Mouse (Mus musculus) heart, embryonic 15.5 days (tissue): ENCODE measurements around the gene Runx3. TPM values are rescaled to one million over a fixed set of nuclear protein-coding genes. Genes with fewer than 3 reads are reported as not detected.

Experiments used
- ATAC-seq: fragments of 200-750 bp; cut with Nextera tagmentation; replicated peaks from 2 replicates; pipeline ENCODE4 v1.8.0; 2017; ENCODE audit warnings: low read depth, moderate TSS enrichment; ENCODE audit not compliant: insufficient number of reproducible peaks, insufficient read depth, low FRiP score
- H3K27ac ChIP-seq: fragments of 300-500 bp; sonication (generic); 2 replicates; pipeline ENCODE4 v1.5.1; 2015; ENCODE audit warnings: mild to moderate bottlenecking, inconsistent platforms
- H3K27me3 ChIP-seq: fragments of 300-500 bp; sonication (generic); 2 replicates; pipeline ENCODE4 v1.6.1; 2015; ENCODE audit warnings: inconsistent platforms
- H3K36me3 ChIP-seq: fragments of 300-500 bp; sonication (generic); 2 replicates; pipeline ENCODE4 v1.6.1; 2015; ENCODE audit warnings: mild to moderate bottlenecking, inconsistent platforms
- H3K4me1 ChIP-seq: fragments of 300-500 bp; sonication (generic); replicated peaks from 2 replicates; pipeline ENCODE4 v1.6.1; 2015; ENCODE audit warnings: inconsistent platforms
- H3K4me2 ChIP-seq: fragments of 300-500 bp; sonication (generic); 2 replicates; pipeline ENCODE4 v1.6.1; 2015; ENCODE audit warnings: inconsistent platforms, mild to moderate bottlenecking, moderate library complexity
- H3K4me3 ChIP-seq: fragments of 300-500 bp; sonication (generic); 2 replicates; pipeline ENCODE4 v1.5.1; 2015; ENCODE audit warnings: mild to moderate bottlenecking, inconsistent platforms
- H3K9ac ChIP-seq: fragments of 300-500 bp; sonication (generic); 2 replicates; pipeline ENCODE4 v1.6.1; 2015; ENCODE audit warnings: mild to moderate bottlenecking, inconsistent platforms
- H3K9me3 ChIP-seq: fragments of 300-500 bp; sonication (generic); replicated peaks from 2 replicates; pipeline ENCODE4 v1.6.1; 2016; ENCODE audit warnings: inconsistent platforms
- WGBS: fragments of 180-500 bp; shearing (Covaris S2); methylation state at CpG from one replicate; pipeline ENCODE4 v1.1.7; 2015; ENCODE audit warnings: mixed read lengths; 5-methylcytosine and 5-hydroxymethylcytosine counted together
- polyA plus RNA-seq: library from polyadenylated mRNA; unstranded; fragments of >200 nt; fragmentation: Nextera tagmentation; extraction: Ambion mirVana; gene quantifications from 2 replicates; pipeline ENCODE4 v1.2.1, GENCODE M21; 2015

Gene Runx3
- polyA plus RNA-seq, 1 experiment from 2014 or later = 0.14 TPM

- Histone ChIP-seq H3K27ac (no peak overlapping the region), H3K4me1 (peaks cover 6% of the 10 kb centered on the region; the same call in 1 of the 2 replicates), H3K9me3 (no peaks in the 10 kb centered on the region), H3K36me3 (no peaks in the 10 kb centered on the region), H3K9ac (no peak overlapping the region), H3K4me3 (no peak overlapping the region), H3K4me2 (no peak overlapping the region), H3K27me3 (peaks cover 7% of the 10 kb centered on the region; the same call in 1 of the 2 replicates)
- WGBS = 60% methylated on average over 13 of the region's 13 CpGs
- no peak for ATAC-seq
Observed at GRCm38 (mm10) chr4:135085077-135085853, 35.2 kb upstream of the Runx3 start.

- 69% methylated on average over 13 of the region's 13 CpGs for WGBS
- no peak overlapping the region for H3K4me2 ChIP-seq
- no peak overlapping the region for H3K4me3 ChIP-seq
- no peak for ATAC-seq
- no peak overlapping the region for H3K9ac ChIP-seq
- H3K36me3 ChIP-seq = no peaks in the 10 kb centered on the region
- H3K27ac ChIP-seq = no peak overlapping the region
- no peaks in the 10 kb centered on the region for H3K4me1 ChIP-seq
- H3K9me3 ChIP-seq = no peaks in the 10 kb centered on the region
- peaks cover 7% of the 10 kb centered on the region; the same call in 1 of the 2 replicates for H3K27me3 ChIP-seq
Observed at GRCm38 (mm10) chr4:135090613-135091012, 29.8 kb upstream of the Runx3 start.

GRCm38 (mm10) chr4:135092871-135093270 is 27.6 kb upstream of the Runx3 start:
- 28% methylated on average over 3 of the region's 3 CpGs for WGBS
- no peaks in the 10 kb centered on the region for H3K4me1 ChIP-seq
- no peaks in the 10 kb centered on the region for H3K9me3 ChIP-seq
- H3K36me3 ChIP-seq = no peaks in the 10 kb centered on the region
- H3K9ac ChIP-seq = no peak overlapping the region
- H3K27ac ChIP-seq = no peak overlapping the region
- H3K27me3 ChIP-seq = peaks cover 4% of the 10 kb centered on the region; the same call in 1 of the 2 replicates
- no peak overlapping the region for H3K4me3 ChIP-seq
- ATAC-seq = no peak
- no peak overlapping the region for H3K4me2 ChIP-seq

GRCm38 (mm10) chr4:135095693-135096092 is 24.8 kb upstream of the Runx3 start:
- no peak for ATAC-seq
- Histone ChIP-seq H3K4me1 (no peaks in the 10 kb centered on the region), H3K9ac (no peak overlapping the region), H3K4me3 (no peak overlapping the region), H3K36me3 (no peaks in the 10 kb centered on the region), H3K27me3 (peaks cover 7% of the 10 kb centered on the region), H3K27ac (no peak overlapping the region), H3K9me3 (no peaks in the 10 kb centered on the region), H3K4me2 (no peak overlapping the region)
- 70% methylated on average over 8 of the region's 8 CpGs for WGBS

GRCm38 (mm10) chr4:135097910-135098891 is 22.3 kb upstream of the Runx3 start:
- H3K36me3 ChIP-seq = no peaks in the 10 kb centered on the region
- 80% methylated on average over 17 of the region's 17 CpGs for WGBS
- H3K27me3 ChIP-seq = peaks cover 24% of the 10 kb centered on the region
- no peaks in the 10 kb centered on the region; the same call in 1 of the 2 replicates for H3K4me1 ChIP-seq
- ATAC-seq = no peak
- H3K4me3 ChIP-seq = no peak overlapping the region
- no peaks in the 10 kb centered on the region for H3K9me3 ChIP-seq
- no peak overlapping the region for H3K27ac ChIP-seq
- no peak overlapping the region for H3K9ac ChIP-seq
- H3K4me2 ChIP-seq = no peak overlapping the region

GRCm38 (mm10) chr4:135102019-135102740 is 18.3 kb upstream of the Runx3 start:
- Histone ChIP-seq H3K4me2 (no peak overlapping the region), H3K36me3 (no peaks in the 10 kb centered on the region), H3K9me3 (no peaks in the 10 kb centered on the region), H3K4me3 (no peak overlapping the region), H3K27ac (no peak overlapping the region), H3K4me1 (no peaks in the 10 kb centered on the region; the same call in 1 of the 2 replicates), H3K27me3 (peaks cover 56% of the 10 kb centered on the region), H3K9ac (no peak overlapping the region)
- WGBS = 52% methylated on average over 13 of the region's 13 CpGs
- no peak for ATAC-seq

- peaks cover 56% of the 10 kb centered on the region for H3K27me3 ChIP-seq
- no peak overlapping the region for H3K4me2 ChIP-seq
- WGBS = 17% methylated on average over 4 of the region's 4 CpGs
- no peak for ATAC-seq
- no peak overlapping the region for H3K4me3 ChIP-seq
- H3K9me3 ChIP-seq = no peaks in the 10 kb centered on the region
- H3K36me3 ChIP-seq = no peaks in the 10 kb centered on the region
- no peak overlapping the region for H3K9ac ChIP-seq
- no peaks in the 10 kb centered on the region; the same call in 1 of the 2 replicates for H3K4me1 ChIP-seq
- H3K27ac ChIP-seq = no peak overlapping the region
Observed at GRCm38 (mm10) chr4:135102761-135103160, 17.7 kb upstream of the Runx3 start.

- no peak for ATAC-seq
- no peak overlapping the region for H3K4me2 ChIP-seq
- no peak overlapping the region for H3K4me3 ChIP-seq
- no peaks in the 10 kb centered on the region; the same call in 1 of the 2 replicates for H3K4me1 ChIP-seq
- H3K36me3 ChIP-seq = no peaks in the 10 kb centered on the region
- H3K27me3 ChIP-seq = peaks cover 56% of the 10 kb centered on the region
- H3K9ac ChIP-seq = no peak overlapping the region
- 36% methylated on average over 5 of the region's 5 CpGs for WGBS
- H3K9me3 ChIP-seq = no peaks in the 10 kb centered on the region
- H3K27ac ChIP-seq = no peak overlapping the region
Observed at GRCm38 (mm10) chr4:135103800-135104199, 16.7 kb upstream of the Runx3 start.

GRCm38 (mm10) chr4:135106968-135107367 is 13.5 kb upstream of the Runx3 start:
- H3K9ac ChIP-seq = no peak overlapping the region
- H3K27me3 ChIP-seq = peaks cover 68% of the 10 kb centered on the region
- no peak overlapping the region for H3K4me2 ChIP-seq
- H3K9me3 ChIP-seq = no peaks in the 10 kb centered on the region
- 26% methylated on average over 4 of the region's 4 CpGs for WGBS
- H3K4me3 ChIP-seq = no peak overlapping the region
- no peaks in the 10 kb centered on the region; the same call in 1 of the 2 replicates for H3K4me1 ChIP-seq
- ATAC-seq = no peak
- no peak overlapping the region for H3K27ac ChIP-seq
- H3K36me3 ChIP-seq = no peaks in the 10 kb centered on the region

- WGBS = 48% methylated on average over 3 of the region's 3 CpGs
- ATAC-seq = no peak
- H3K4me1 ChIP-seq = no peaks in the 10 kb centered on the region
Observed at GRCm38 (mm10) chr4:135108666-135109065, 11.8 kb upstream of the Runx3 start.

GRCm38 (mm10) chr4:135113656-135114055 is 6.8 kb upstream of the Runx3 start:
- H3K4me3 ChIP-seq = no peak overlapping the region
- H3K27me3 ChIP-seq = peaks cover 26% of the 10 kb centered on the region
- 0 out of 2 replicates have a peak, but pooled peaks cover 5% of the 10 kb centered on the region for H3K9me3 ChIP-seq
- WGBS = 80% methylated on average over 8 of the region's 8 CpGs
- no peak overlapping the region for H3K9ac ChIP-seq
- no peak overlapping the region for H3K27ac ChIP-seq
- H3K36me3 ChIP-seq = no peaks in the 10 kb centered on the region
- H3K4me2 ChIP-seq = no peak overlapping the region
- ATAC-seq = no peak
- no peaks in the 10 kb centered on the region for H3K4me1 ChIP-seq

More at GRCm38 (mm10) chr4:135108666-135109065, 11.8 kb upstream of the Runx3 start:
- 0 out of 2 replicates have a peak, but pooled peaks cover 5% of the 10 kb centered on the region for H3K9me3 ChIP-seq
- no peak overlapping the region for H3K9ac ChIP-seq
- no peak overlapping the region for H3K27ac ChIP-seq
- no peaks in the 10 kb centered on the region for H3K36me3 ChIP-seq
- peaks cover 56% of the 10 kb centered on the region for H3K27me3 ChIP-seq
- no peak overlapping the region for H3K4me3 ChIP-seq
- no peak overlapping the region for H3K4me2 ChIP-seq
